Comparison of ENCODE assay signal across 8 mouse cellular contexts in the genomic region with DNA sequence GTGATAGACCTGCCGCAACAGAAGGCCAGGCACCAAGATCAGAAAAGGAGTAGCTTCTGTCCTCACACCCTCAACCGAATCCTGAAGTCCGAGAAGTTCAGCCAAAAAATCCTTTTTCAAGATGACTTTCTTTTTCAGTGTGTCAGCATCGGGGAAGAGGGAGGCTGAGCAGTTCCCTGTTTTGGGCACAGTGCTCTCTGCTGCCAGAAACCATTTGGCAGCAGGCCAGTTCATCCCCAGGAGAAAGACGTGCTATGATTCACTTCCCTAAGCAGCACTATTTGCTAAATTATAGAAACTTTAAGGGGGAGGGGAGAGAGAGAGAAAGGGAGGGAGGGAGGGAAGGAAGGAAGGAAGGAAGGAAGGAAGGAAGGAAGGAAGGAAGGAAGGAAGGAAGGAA. TPM values are rescaled to one million over a fixed set of nuclear protein-coding genes. Genes with fewer than 3 reads are reported as not detected.
DNase-seq lines count a peak whose midpoint lies in the region; ATAC-seq and TF ChIP-seq lines count a peak whose summit lies in the region.

No protein-coding gene starts in this region.

- H3K4me2 ChIP-seq in hindbrain, embryonic 16.5 days (ENCODE audit: low read length): no peak overlapping the region
- no peak overlapping the region for H3K4me2 ChIP-seq in hindbrain, embryonic 13.5 days
- peak overlapping the region; percentile 37 for H3K4me2 ChIP-seq in stomach, embryonic 15.5 days

- H3K27ac ChIP-seq in hindbrain, embryonic 16.5 days (ENCODE audit: low read depth, low read length): no peak overlapping the region
- H3K27ac ChIP-seq in hindbrain, embryonic 13.5 days: no peak overlapping the region
- peak overlapping the region; percentile 80 for H3K27ac ChIP-seq in kidney, adult 2 months (ENCODE audit: insufficient read depth, low read depth, low read length)
- H3K27ac ChIP-seq in stomach, embryonic 15.5 days: peak overlapping the region; percentile 81

- peaks cover 12% of the 10 kb centered on the region; the same call in 1 of the 2 replicates for H3K4me1 ChIP-seq in hindbrain, embryonic 16.5 days (ENCODE audit: control insufficient read depth, insufficient read depth, low read depth, low read length)
- H3K4me1 ChIP-seq in hindbrain, embryonic 13.5 days (replicated peaks): peaks cover 29% of the 10 kb centered on the region
- peaks cover 18% of the 10 kb centered on the region for H3K4me1 ChIP-seq in kidney, adult 2 months (ENCODE audit: control insufficient read depth, insufficient read depth, low read length)
- H3K4me1 ChIP-seq in stomach, embryonic 15.5 days: peaks cover 18% of the 10 kb centered on the region

- TF ChIP-seq CTCF in kidney, adult 2 months (conservative IDR thresholded peaks at IDR 0.05; ENCODE audit: insufficient read depth, insufficient read length, low read depth, low read length): no peak

- TF ChIP-seq POLR2A in kidney, adult 2 months (IDR thresholded peaks at IDR 0.05; ENCODE audit: low read depth, low read length): no peak

- peak; percentile 76 for DNase-seq in adrenal gland, adult 18-20 months (ENCODE audit: low spot score in 2 of 2)
- DNase-seq in gastrocnemius, adult 18-20 months (ENCODE audit: low spot score): peak; percentile 72
- peak; percentile 87 for DNase-seq in kidney, adult 2 months
- DNase-seq in left cerebral cortex, postnatal 4 days: peak; percentile 73
- DNase-seq in natural killer cell, adult 2 months (ENCODE audit: low spot score in 2 of 2): no peak

- WGBS in hindbrain, embryonic 16.5 days: 50% methylated on average over 5 of the region's 5 CpGs
- 65% methylated on average over 5 of the region's 5 CpGs for WGBS in hindbrain, embryonic 13.5 days
- 27% methylated on average over 5 of the region's 5 CpGs for WGBS in kidney, adult 2 months
- 29% methylated on average over 5 of the region's 5 CpGs for WGBS in stomach, embryonic 15.5 days

- H3K4me3 ChIP-seq in hindbrain, embryonic 16.5 days (ENCODE audit: low read length): no peak overlapping the region
- no peak overlapping the region for H3K4me3 ChIP-seq in hindbrain, embryonic 13.5 days
- H3K4me3 ChIP-seq in kidney, adult 2 months (ENCODE audit: insufficient read depth, low read depth, low read length): no peak overlapping the region
- H3K4me3 ChIP-seq in stomach, embryonic 15.5 days (replicated peaks): peak overlapping the region; percentile 31

- ATAC-seq in hindbrain, embryonic 16.5 days: peak; percentile 60; the same call in 1 of the 2 replicates
- no peak for ATAC-seq in hindbrain, embryonic 13.5 days (ENCODE audit: low FRiP score)
- ATAC-seq in stomach, embryonic 15.5 days (ENCODE audit: insufficient read depth, low FRiP score, low read depth): no peak

- intact Hi-C loops in left cerebral cortex, postnatal 4 days (cut with DNase I): no loop called here

- H3K27me3 ChIP-seq in hindbrain, embryonic 16.5 days (replicated peaks; ENCODE audit: control insufficient read depth, insufficient read depth, low read length): no peaks in the 10 kb centered on the region
- 0 out of 2 replicates have a peak, but pooled peaks cover 4% of the 10 kb centered on the region for H3K27me3 ChIP-seq in hindbrain, embryonic 13.5 days
- no peaks in the 10 kb centered on the region for H3K27me3 ChIP-seq in kidney, adult 2 months (replicated peaks; ENCODE audit: control insufficient read depth, insufficient read depth, low read length)
- no peaks in the 10 kb centered on the region for H3K27me3 ChIP-seq in stomach, embryonic 15.5 days (replicated peaks)

- no peak overlapping the region for H3K9ac ChIP-seq in hindbrain, embryonic 16.5 days (ENCODE audit: low read depth, low read length)
- H3K9ac ChIP-seq in hindbrain, embryonic 13.5 days: no peak overlapping the region
- H3K9ac ChIP-seq in stomach, embryonic 15.5 days: no peak overlapping the region

- no peaks in the 10 kb centered on the region for H3K36me3 ChIP-seq in hindbrain, embryonic 16.5 days (ENCODE audit: control insufficient read depth, insufficient read depth, low read length)
- no peaks in the 10 kb centered on the region for H3K36me3 ChIP-seq in hindbrain, embryonic 13.5 days
- H3K36me3 ChIP-seq in kidney, adult 2 months (ENCODE audit: control insufficient read depth, insufficient read depth, low read length): no peaks in the 10 kb centered on the region
- H3K36me3 ChIP-seq in stomach, embryonic 15.5 days: 0 out of 2 replicates have a peak, but pooled peaks cover 3% of the 10 kb centered on the region

- no peaks in the 10 kb centered on the region for H3K9me3 ChIP-seq in hindbrain, embryonic 16.5 days (ENCODE audit: control insufficient read depth, low read length)
- H3K9me3 ChIP-seq in hindbrain, embryonic 13.5 days: no peaks in the 10 kb centered on the region
- no peaks in the 10 kb centered on the region for H3K9me3 ChIP-seq in stomach, embryonic 15.5 days

RNA-seq across cellular contexts. Expression of gene Hacd2, which starts 26.1 kb away (rescaled TPM):
- 47.3 and 49.9 TPM in 2 replicates for polyA plus RNA-seq in hindbrain, embryonic 16.5 days (2015; fragmentation: Nextera tagmentation; extraction: Ambion mirVana)
- 39.2 and 42.5 TPM in 2 replicates for polyA plus RNA-seq in hindbrain, embryonic 13.5 days (2015; fragmentation: Nextera tagmentation; extraction: Ambion mirVana)
- total RNA-seq in adrenal gland, adult 18-20 months (2021): 10 to 100 TPM; 63.6 to 64.9 TPM
- 1 to 10 TPM; 1.9 to 2.1 TPM for total RNA-seq in gastrocnemius, adult 18-20 months (2021)
- 68.4 and 70.8 TPM in 2 replicates for polyA plus RNA-seq in kidney, adult 2 months (2012; rRNA removed)
- 10 to 100 TPM; 19.9 to 23.3 TPM for total RNA-seq in left cerebral cortex, postnatal 4 days (2021)
- polyA plus RNA-seq in stomach, embryonic 15.5 days (2015; fragmentation: Nextera tagmentation; extraction: Ambion mirVana): 97.9 and 122 TPM in 2 replicates

Comparison
In these comparisons a context has a peak if more than half of its experiments do, and no peak if none do; other contexts are left out.
1. H3K27ac ChIP-seq: peak in kidney, adult 2 months (single experiment) and stomach, embryonic 15.5 days (single experiment); none in hindbrain, embryonic 16.5 days (single experiment) and hindbrain, embryonic 13.5 days (single experiment).
2. DNase-seq: peak in adrenal gland, adult 18-20 months (2 of 2), gastrocnemius, adult 18-20 months (single experiment), kidney, adult 2 months (single experiment) and left cerebral cortex, postnatal 4 days (single experiment); none in natural killer cell, adult 2 months (0 of 2).